Mouse (Mus musculus): ENCODE results near the gene Stra8.

Stra8 gene

GRCm38 (mm10) chr6:34919956-34920355 lies at the start of gene Stra8:
Gene Stra8 (plus strand): TSS chr6:34920163.
- no peak for DNase-seq

GRCm38 (mm10) chr6:34870724-34871123 lies 49.2 kb upstream of the Stra8 start:
- DNase-seq: no peak

GRCm38 (mm10) chr6:34871929-34872328 lies 48.0 kb upstream of the Stra8 start:
- DNase-seq: no peak

GRCm38 (mm10) chr6:34872871-34873270 lies 47.1 kb upstream of the Stra8 start:
- no peak for DNase-seq

DNA sequence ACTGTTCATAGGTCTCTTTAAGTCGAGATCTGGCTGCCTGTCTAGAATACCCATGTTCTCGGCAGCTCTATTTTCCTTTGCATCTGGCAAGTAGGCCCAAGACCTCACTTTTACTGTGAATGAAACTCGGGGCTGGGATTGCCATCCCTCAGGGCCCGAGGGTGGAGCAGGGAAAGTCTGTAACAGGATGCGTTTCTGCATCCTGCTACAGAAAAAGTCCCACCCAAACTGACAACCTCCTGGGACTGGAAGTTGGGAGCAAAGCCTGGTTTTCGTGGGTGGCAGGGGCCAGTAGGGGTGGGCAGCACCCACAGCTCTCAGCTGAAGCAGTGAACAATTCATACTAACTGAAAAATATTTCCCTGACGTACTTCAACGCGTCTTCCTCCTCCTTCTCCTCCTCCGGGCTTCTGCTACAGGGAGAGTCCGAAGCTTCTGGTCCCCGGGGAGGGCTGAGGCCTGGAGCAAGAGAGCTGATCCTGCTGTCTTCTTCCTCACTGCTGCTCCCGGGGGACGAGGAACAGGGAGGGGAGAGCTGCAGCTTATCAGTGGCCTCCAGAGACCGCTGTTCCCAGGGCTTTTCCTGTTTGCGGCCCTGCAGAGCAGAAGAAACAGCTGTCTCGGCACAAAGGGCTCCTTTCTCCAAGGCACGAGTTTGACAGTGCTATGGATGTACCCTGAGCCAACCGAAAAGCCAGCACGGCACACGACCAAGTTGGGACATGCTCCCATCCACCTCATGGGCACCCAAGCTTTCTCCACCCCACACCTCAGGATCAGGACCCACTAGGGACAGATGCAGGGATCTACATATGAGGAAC lies 45.7 kb upstream of the Stra8 start:
- peak; percentile 79 for DNase-seq

- DNase-seq: no peak
Observed at GRCm38 (mm10) chr6:34875268-34875761, 44.6 kb upstream of the Stra8 start.

DNA sequence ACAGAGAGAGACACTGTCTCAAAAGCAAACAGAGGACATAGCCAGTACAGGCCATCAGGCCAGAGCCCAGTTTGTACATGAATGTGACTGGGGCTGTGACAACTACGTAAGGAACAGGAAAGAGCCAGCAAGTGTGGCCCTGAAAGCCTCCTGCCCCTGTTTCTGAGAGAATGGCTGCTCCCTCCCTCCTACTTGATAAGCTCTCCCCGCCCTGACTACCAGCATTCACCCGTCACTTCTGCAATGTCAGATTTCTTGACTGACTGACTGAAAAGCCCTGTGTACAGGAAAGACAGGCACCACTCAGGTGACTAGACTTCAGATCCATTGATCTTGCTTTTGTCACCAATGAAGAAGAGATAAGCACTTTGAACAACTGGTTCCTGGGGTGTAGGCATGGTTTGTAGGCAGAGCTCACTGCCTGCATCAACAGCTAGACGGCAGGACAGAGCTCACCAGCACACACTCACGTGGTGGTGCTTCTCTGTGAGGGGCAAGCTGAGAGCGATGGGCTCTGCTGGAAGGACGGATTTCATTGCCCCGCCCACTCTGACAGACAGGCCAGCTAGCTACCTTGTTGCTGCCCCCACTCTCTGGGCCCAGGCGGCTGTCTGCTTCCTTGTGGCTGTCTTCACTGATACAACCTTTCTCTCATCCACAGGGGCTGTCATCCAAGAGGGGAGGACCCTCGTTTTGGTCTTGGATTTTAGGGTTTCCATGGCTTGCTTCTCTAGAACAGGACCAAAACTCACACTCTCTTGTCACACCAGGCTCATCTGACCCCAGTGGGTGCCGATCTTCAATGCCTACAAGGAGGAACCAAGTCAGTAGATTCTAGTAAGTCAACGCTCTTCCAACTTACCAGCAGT lies 43.8 kb upstream of the Stra8 start:
- DNase-seq: no peak

DNA sequence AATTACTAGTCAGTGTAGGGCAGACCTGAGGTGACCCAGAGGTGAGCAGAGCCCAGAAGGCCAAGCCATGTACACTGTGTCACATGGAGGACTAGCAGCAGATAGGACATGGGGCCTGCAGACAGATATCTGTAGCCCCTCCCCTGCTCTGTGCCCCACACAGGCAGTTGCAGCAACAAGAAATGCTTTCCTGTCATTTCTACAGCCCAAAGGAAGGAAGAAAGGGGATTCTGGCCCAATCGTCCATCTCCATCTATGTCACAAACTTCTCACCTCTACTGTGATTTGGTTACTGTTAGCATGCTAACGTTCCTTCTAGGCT lies 43.2 kb upstream of the Stra8 start:
- DNase-seq: no peak

- peak; percentile 95 for DNase-seq
Observed at GRCm38 (mm10) chr6:34877509-34878321, 42.2 kb upstream of the Stra8 start, which contains the start of gene Cyren. Gene Cyren (minus strand): TSS chr6:34878060.

- no peak for DNase-seq
Observed at GRCm38 (mm10) chr6:34879101-34879740, 40.7 kb upstream of the Stra8 start.

DNA sequence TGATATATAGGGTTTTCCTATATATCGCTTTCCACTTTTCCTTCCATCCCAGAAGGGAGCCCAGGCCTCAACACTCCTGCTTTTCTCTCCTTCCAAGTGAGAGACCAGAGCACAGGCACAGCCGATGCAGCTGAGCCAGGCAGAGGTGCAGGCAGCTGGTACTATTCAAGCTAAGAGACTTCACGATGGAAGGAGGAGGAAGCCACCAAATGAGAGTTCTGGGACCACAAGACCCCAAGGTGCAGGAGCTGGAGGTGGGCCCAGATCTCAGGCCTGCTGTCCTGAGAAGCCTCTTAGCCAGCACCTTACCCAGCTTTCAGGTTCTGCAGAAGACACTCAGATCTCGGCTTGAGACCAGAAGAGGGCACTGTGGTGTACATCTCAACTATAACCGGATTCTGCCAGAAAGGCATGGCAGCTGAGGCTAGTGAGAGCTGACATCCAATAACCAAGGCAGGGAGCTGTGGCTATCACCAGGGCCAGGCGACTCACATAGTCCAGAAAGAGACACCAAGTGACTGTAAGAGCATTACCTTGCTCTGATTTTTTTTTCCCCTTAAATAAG lies 40.0 kb upstream of the Stra8 start:
- DNase-seq: peak; percentile 80

DNA sequence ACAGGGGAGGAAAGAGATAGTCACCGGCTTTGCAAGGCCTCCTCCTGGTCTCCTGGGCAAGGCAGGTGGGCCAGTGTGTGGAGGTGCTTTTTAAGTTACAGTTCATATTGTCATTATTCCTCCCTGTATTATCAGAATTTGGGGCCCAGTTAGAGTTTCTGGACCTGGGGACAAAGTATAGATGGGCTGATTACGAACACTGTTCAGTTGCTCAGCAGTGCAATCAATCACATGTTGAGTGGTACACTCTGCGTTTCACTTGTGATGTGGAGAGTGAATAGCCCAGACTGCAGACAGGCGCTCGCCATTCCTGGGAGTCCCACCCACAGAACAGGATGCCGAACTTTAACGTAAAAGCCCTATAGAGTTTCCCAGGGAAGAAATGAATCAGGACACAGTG lies 35.2 kb upstream of the Stra8 start:
- no peak for DNase-seq

GRCm38 (mm10) chr6:34887131-34887850 lies 32.7 kb upstream of the Stra8 start:
- DNase-seq: no peak

DNA sequence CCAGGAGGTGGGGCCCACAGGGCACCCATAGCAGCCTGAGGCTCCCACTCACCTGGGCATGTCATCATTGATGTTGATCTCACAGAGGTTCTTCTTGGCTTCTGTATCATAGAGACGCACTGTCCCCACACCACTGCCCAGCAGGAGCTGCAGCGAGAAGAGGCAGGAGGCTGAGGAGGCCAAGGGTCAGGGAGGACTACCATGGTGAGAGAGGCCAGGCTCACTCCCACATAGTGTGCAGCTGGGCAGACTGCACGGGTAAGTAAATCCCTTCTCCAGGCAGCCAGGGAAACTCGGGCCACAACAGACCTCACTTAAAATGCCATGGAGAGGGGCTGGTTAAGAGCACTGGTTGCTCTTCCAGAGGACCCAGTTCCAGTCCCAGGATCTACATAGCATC lies 30.8 kb upstream of the Stra8 start:
- no peak for DNase-seq

DNA sequence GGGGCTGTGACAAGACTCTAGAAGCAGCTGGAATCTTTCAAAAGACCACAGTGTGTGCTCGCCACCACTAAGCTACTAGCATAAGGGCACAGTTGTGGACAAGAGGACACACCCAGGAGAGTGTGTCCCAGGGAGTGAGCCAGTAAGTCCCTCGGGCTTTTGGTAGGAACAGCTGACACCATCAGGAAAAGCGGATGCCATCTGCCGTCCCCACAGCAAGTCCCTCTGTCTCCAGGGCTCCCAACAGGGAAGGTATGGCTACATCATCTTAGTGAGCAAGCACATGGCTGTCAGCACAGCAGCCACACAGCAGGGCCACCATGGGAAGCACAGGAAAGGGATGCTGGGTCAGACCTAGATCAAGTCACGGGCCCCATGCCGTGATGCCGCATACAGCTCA lies 24.4 kb upstream of the Stra8 start:
- DNase-seq: no peak

GRCm38 (mm10) chr6:34896168-34896780 lies 23.7 kb upstream of the Stra8 start:
- DNase-seq: no peak

GRCm38 (mm10) chr6:34899127-34899526 lies 20.8 kb upstream of the Stra8 start:
- DNase-seq: peak; percentile 87

- DNase-seq: no peak
Observed at GRCm38 (mm10) chr6:34900990-34901389, 19.0 kb upstream of the Stra8 start.

DNA sequence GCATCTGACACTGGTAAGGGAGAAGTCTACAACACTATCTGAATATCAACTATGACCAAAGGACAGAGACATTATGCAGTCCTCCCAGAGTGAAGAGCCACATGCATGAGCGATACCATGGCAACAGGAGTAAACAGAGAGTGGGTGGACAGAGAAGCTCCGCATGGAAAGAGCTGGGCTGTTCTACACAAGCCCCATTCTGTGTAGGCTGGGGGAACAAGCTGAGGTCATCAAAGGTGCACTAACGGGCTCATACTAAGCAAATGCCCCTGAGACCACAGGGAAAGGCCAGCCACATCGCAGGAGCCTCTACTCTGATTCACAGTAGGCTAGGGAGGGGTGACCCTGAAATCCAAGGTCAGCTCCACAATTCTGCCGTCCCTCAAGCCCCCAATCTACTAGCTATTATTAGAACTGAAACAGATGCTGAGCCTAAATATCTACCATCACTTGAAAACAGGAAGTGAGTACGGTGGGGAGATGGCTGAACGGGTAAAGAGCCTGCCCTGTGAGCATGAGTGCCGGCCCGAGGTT lies 18.0 kb upstream of the Stra8 start:
- no peak for DNase-seq

GRCm38 (mm10) chr6:34902578-34902977 lies 17.4 kb upstream of the Stra8 start:
- peak; percentile 54 for DNase-seq

DNA sequence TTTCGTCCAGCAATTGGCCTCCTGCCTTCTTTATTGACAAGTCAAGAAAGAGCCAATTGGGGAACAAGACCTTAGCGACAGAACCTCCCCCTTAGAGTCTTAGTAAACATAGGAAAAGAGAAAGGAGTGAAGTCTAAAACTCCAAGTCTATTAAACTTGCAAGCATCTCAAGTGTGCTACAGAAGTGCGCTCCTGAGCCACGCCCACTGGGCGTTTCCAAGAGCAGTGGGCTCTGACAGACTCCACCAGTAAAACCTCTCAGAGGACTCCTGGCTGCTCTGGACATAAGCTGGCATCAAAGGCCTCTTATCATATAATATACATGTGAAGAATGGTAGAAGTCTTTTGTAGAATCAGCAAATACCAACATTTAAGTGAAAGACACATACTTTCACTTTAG lies 16.5 kb upstream of the Stra8 start:
- DNase-seq: no peak

Data from kidney, adult 9 months (tissue).